Mouse (Mus musculus) CD8-positive naive resting alpha-beta T cell, adult 57 days (primary cell): Measurements from ENCODE around the gene 1700001P01Rik. TPM values are rescaled to one million over a fixed set of nuclear protein-coding genes. Genes with fewer than 3 reads are reported as not detected.

Source experiments
- total RNA-seq: library from RNA; stranded (reverse); gene quantifications from one replicate; pipeline ENCODE4 v1.2.4, GENCODE M21; 2023

1700001P01Rik gene
- 1.8 TPM for total RNA-seq

DNA sequence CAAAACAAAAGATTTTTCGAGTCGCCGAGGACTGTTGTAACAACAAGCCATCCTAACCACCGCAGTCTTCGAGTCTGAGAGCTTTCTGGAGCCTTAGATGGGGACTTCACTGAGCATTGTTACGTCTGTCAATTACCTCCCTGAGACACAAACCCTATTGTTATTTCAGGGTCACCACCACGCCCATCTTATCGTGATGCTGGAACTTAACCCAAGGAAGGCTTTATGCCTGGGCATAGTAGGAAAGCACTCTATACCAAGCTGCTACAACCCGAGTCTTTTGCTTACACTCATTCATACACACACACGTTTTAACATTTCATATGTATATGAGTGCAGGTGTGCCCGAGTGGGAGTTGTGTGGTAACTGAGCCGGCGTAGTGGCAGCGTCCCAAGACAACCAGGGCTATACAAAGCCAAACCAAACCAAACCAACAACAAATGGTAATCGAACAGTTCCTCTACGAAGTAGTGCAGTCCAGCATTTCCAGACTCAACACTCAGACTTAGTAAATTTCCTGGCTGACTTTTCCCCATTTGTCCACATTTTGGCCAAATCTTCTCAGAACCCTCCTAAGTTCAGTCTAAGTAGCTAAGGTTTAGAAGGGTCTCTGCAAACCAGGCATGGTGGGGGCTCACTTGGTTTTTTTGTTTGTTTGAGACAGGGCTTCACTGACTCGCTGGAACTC is at the start of gene 1700001P01Rik:
TSS of gene 1700001P01Rik (minus strand) at position 111 of the 689 bp plus-strand sequence.

DNA sequence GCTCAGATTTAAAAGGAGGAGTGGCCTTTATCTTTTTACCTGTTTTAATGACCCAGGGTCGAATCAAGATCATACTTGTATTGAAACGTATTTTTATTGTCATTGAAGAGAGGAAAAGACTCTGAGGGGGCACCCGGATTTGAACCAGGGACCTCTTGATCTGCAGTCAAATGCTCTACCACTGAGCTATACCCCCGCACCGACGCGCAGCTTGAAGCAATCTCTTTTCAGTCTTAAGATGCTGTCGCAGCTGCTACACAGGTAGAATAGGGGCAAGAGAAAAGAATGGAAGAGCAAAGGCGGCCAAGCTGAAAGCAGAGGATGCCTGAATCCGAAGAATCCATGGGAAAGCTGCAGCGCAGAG is 23.0 kb upstream of the 1700001P01Rik start, which contains the start of gene Lasp1:
TSS of gene Lasp1 (plus strand) at position 219 of the 364 bp plus-strand sequence.

DNA sequence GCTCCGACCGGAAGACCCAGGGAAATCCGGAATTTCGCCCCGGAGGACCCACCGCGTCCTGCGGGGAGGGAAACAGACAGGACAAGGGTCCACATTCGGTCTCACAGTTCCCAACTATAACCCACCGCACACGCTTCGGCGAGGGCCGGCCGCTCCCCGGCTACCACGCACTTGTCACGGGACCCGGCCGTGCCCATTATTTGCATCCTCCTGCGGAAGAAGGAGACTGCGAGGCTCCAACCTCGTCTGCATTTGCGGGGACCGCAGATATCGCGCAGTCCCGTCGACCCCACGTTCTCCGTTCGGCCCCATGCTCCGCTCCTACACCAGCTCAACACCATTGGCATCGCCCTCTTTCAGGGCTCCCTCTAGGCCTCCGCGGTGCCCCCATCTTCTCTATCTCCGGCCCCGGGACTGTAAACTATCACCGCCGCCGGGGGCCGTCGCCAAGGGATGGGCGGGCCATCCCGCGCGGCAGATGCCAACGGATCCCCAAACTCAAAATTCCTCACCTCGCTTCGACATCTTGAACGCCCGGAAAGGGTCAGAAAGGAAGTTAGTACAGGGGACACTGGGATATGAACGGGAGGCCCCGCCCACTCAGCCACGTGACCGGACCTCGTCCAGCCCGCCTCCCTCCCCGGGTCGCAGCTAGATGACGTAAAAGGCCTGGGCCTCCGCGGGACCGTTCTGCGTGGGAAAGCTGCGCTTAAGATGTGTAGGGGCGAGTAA is 6.3 kb upstream of the 1700001P01Rik start, which contains the start of gene Rpl23:
TSS of gene Rpl23 (minus strand) at position 606 of the 732 bp plus-strand sequence.

DNA sequence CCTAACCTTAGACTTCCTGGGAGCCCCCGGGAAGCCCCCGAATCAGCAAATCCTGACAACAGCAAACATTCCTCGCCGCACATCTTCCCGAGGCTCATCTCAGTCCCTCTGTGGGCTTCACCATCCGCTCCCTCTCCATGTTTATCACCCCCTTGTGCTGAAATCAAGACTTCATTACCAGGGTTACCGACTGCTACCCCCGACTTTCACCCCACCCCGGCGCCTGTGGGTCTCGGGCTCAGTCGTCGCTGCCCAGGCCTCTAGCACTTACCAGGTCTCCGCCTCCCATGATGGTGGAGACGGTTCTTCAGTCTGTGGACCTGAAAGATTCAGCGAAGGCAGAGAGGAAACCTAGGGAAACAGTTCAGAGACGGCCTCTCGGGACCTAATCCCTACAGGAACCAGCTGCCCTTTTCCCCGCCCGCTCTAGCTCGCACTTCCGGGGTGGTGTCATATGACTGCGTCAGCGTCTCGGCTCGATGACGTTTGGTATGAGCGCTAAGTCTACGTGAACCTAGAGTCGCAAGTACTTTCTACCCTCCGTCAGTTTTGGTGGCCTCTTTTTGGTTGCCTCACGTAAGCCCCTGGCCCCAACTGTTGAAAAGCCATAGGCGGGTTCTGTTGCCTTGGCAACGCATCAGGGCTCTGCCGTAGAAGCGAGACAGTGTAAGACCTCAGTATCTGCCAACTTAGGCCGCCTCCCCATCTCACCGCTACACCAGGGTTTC is 9.4 kb downstream of the 1700001P01Rik start, which contains the start of gene Cwc25:
TSS of gene Cwc25 (minus strand) at position 403 of the 728 bp plus-strand sequence.

DNA sequence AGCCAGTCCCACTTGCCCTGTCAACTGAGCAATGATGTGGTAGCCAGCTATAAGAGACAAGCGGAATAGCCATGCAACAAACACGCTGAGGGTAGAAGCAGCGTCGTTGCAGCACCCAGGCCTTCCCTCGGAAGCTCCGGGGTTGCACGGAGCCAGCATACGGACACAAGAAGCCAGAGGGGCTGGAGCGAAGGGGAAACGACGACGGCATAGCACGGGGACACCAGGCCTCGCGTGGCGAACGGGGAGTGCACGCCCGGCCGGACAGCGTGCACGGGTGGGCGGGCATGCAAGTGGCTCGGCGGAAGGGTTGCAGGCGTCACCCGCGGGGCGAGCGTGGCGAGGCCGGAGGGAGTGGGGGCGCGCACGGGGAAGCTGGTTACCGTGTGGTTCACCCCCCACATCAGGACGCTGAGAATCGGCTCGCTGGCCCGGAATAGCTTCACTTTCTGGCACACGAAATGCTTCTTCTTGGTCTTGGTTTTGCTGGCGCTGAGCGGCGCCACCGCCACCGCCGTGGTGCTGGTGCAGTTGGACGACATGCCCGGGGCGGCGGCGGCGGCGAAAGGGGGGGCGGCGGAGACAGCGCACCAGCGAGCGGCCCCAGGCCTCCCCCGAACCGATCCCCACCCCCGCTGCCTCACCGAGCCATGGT is 31.5 kb downstream of the 1700001P01Rik start, which contains the start of gene Pip4k2b:
TSS of gene Pip4k2b (minus strand) at position 642 of the 655 bp plus-strand sequence.

Other genes with a start within 250 kb of the 1700001P01Rik start
- gene Srcin1, start 199.7 kb downstream of the 1700001P01Rik start, total RNA-seq = not detected
- gene Epop, start 146.2 kb downstream of the 1700001P01Rik start, total RNA-seq = 6.6 TPM
- 192 TPM for gene Mllt6, start 112.5 kb downstream of the 1700001P01Rik start, total RNA-seq
- gene Cisd3, start 90.1 kb downstream of the 1700001P01Rik start, total RNA-seq = 33.9 TPM
- gene Pcgf2, start 75.4 kb downstream of the 1700001P01Rik start, total RNA-seq = 1.4 TPM
- gene Psmb3, start 72.5 kb downstream of the 1700001P01Rik start, total RNA-seq = 124 TPM
- 51.3 TPM for gene Pip4k2b, start 31.2 kb downstream of the 1700001P01Rik start, total RNA-seq
- 38.4 TPM for gene Cwc25, start 9.4 kb downstream of the 1700001P01Rik start, total RNA-seq
- gene Rpl23, start 6.5 kb upstream of the 1700001P01Rik start, total RNA-seq = 2,689 TPM
- 132 TPM for gene Lasp1, start 23.1 kb upstream of the 1700001P01Rik start, total RNA-seq
- gene B230217C12Rik, start 64.9 kb upstream of the 1700001P01Rik start, total RNA-seq = 0.95 TPM
- gene Fbxo47, start 108.2 kb upstream of the 1700001P01Rik start, total RNA-seq = 0.46 TPM
- 2.3 TPM for gene Plxdc1, start 210.5 kb upstream of the 1700001P01Rik start, total RNA-seq
- gene Arl5c, start 220.3 kb upstream of the 1700001P01Rik start, total RNA-seq = 80.2 TPM
- 21.9 TPM for gene Cacnb1, start 247.1 kb upstream of the 1700001P01Rik start, total RNA-seq